Mouse (Mus musculus) liver, embryonic 12.5 days (tissue): ENCODE measurements around the gene Sema4b. TPM values are rescaled to one million over a fixed set of nuclear protein-coding genes. Genes with fewer than 3 reads are reported as not detected.
A peak's percentile ranks its signal among the peaks of the same experiment; 100 is the strongest.

Experiments used
- ATAC-seq: fragments of 200-750 bp; cut with Nextera tagmentation; 2 replicates; pipeline ENCODE4 v1.8.0; 2017; ENCODE audit warnings: moderate number of reproducible peaks, mild to moderate bottlenecking, moderate library complexity
- H3K27ac ChIP-seq: fragments of 300-500 bp; sonication (generic); 2 replicates; pipeline ENCODE4 v1.5.1; 2016; ENCODE audit warnings: mild to moderate bottlenecking
- H3K27me3 ChIP-seq: fragments of 300-500 bp; sonication (generic); replicated peaks from 2 replicates; pipeline ENCODE4 v1.6.1; 2016; ENCODE audit warnings: mild to moderate bottlenecking, moderate library complexity
- H3K36me3 ChIP-seq: fragments of 300-500 bp; sonication (generic); 2 replicates; pipeline ENCODE4 v1.6.1; 2016; ENCODE audit warnings: mild to moderate bottlenecking, moderate library complexity
- H3K4me1 ChIP-seq: fragments of 300-500 bp; sonication (generic); 2 replicates; pipeline ENCODE4 v1.6.1; 2016
- H3K4me2 ChIP-seq: fragments of 300-500 bp; sonication (generic); 2 replicates; pipeline ENCODE4 v1.6.1; 2016; ENCODE audit warnings: mild to moderate bottlenecking, moderate library complexity
- H3K4me3 ChIP-seq: fragments of 300-500 bp; sonication (generic); 2 replicates; pipeline ENCODE4 v1.5.1; 2016; ENCODE audit warnings: mild to moderate bottlenecking, moderate library complexity
- H3K9ac ChIP-seq: fragments of 300-500 bp; sonication (generic); 2 replicates; pipeline ENCODE4 v1.6.1; 2016; ENCODE audit warnings: mild to moderate bottlenecking, moderate library complexity
- H3K9me3 ChIP-seq: fragments of 300-500 bp; sonication (generic); replicated peaks from 2 replicates; pipeline ENCODE4 v1.6.1; 2016; ENCODE audit warnings: mild to moderate bottlenecking, moderate library complexity
- WGBS: fragments of 180-500 bp; shearing (Covaris S2); methylation state at CpG from one replicate; pipeline ENCODE4 v1.1.7; 2016; ENCODE audit not compliant: insufficient replicate concordance; 5-methylcytosine and 5-hydroxymethylcytosine counted together
- polyA plus RNA-seq: library from polyadenylated mRNA; unstranded; fragments of >200 nt; fragmentation: Nextera tagmentation; extraction: Ambion mirVana; gene quantifications from 2 replicates; pipeline ENCODE4 v1.2.1, GENCODE M21; 2016

Gene Sema4b
- polyA plus RNA-seq: 16.9 and 17.9 TPM in 2 replicates

DNA sequence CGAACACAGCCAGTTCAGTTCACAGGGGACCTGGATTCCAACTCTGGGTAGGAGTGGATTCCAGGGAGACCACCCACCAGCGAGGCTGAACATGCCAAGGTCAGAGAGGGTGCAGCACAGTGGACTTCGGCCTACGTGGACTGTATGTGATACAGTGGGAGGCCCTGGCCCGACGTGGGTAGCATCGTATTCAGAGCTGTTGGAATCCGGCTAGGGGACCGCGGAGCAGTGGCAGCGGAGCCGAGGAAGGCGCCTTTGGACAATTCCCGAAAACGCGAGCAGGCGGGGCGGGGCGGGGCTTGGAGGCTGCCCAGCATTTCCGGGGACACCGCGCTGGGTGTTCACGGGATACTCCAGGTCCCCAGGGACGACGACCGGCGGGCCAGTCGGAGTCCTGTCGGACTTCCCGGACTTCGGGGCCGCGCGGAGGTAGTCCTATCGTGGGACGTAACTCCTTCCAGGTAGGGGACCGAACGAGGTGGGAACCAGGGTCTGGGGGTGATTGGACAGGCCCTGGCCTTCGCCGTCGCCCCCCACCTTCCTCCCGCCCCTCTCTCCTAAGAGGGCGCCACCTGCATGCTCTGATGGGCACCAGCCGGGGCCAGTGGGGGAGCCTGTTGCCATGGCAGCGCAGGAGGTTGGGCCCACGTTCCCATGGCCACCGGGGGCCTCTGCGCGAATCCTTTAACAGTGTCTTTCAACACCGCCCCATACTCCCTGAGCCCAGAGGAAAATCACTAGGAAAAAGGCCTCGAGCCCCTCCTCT is at the start of gene Sema4b:
Sema4b (plus strand) TSS at position 311 of the 766 bp plus-strand sequence.
- H3K4me2 ChIP-seq: peak within 1 kb of the TSS; percentile 89
- H3K27me3 ChIP-seq: peaks cover 14% of the 10 kb centered on the region
- WGBS: 2% methylated on average over 51 of the region's 51 CpGs
- no peaks in the 10 kb centered on the region for H3K9me3 ChIP-seq
- peak within 1 kb of the TSS; percentile 87 for H3K27ac ChIP-seq
- H3K9ac ChIP-seq: peak within 1 kb of the TSS; percentile 79
- peak within 1 kb of the TSS; percentile 65 for H3K4me3 ChIP-seq
- peaks cover 80% of the 10 kb centered on the region for H3K4me1 ChIP-seq
- peak; percentile 71 for ATAC-seq
- H3K36me3 ChIP-seq: no peaks in the 10 kb centered on the region

DNA sequence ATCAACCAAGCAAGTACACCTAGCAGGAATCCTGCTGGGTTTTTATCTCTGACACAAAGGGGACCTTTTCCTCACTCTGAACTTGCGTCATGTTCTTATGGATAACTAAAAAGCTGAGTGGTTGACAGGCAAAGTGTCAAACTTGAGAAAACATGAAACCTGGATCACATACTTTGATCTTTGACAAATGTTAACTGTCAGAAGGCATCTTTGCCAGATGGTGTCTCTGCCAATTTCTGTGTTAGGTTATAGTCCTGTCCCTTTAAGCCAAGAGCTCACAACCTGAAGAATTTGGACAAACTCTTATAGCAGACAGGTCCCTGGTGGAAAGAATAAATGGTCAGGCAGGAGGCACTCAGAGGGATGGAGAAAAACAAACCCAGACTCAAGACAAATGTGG is 48.3 kb upstream of the Sema4b start:
- 69% methylated on average over 1 of the region's 1 CpGs for WGBS
- ATAC-seq: no peak

DNA sequence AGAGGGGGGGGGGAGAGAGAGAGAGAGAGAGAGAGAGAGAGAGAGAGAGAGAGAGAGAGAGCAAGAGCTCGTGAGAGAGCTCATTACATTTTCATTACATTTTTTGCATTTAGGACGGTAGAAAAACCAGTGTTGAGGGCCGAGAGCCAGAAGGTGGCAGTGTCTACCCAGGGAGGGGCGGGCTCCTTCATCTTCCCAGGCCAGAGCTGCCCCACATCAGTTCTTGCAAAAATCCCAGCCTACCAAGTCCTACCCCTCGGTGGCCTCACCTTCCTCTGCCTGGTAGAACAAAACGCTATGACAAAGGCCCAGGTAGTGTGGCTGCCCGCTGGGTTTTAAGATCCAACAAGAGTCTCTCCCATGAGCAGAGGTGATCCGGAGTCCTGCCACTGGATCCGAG is 45.8 kb upstream of the Sema4b start:
- WGBS: 21% methylated on average over 9 of the region's 9 CpGs
- H3K27ac ChIP-seq: no peak overlapping the region

More for the DNA sequence above, 48.3 kb upstream of the Sema4b start:
- Histone ChIP-seq H3K4me3 (no peak overlapping the region), H3K4me1 (peaks cover 29% of the 10 kb centered on the region), H3K27me3 (no peaks in the 10 kb centered on the region), H3K9ac (no peak overlapping the region), H3K4me2 (no peak overlapping the region), H3K27ac (no peak overlapping the region), H3K36me3 (no peaks in the 10 kb centered on the region), H3K9me3 (peaks cover 14% of the 10 kb centered on the region)

DNA sequence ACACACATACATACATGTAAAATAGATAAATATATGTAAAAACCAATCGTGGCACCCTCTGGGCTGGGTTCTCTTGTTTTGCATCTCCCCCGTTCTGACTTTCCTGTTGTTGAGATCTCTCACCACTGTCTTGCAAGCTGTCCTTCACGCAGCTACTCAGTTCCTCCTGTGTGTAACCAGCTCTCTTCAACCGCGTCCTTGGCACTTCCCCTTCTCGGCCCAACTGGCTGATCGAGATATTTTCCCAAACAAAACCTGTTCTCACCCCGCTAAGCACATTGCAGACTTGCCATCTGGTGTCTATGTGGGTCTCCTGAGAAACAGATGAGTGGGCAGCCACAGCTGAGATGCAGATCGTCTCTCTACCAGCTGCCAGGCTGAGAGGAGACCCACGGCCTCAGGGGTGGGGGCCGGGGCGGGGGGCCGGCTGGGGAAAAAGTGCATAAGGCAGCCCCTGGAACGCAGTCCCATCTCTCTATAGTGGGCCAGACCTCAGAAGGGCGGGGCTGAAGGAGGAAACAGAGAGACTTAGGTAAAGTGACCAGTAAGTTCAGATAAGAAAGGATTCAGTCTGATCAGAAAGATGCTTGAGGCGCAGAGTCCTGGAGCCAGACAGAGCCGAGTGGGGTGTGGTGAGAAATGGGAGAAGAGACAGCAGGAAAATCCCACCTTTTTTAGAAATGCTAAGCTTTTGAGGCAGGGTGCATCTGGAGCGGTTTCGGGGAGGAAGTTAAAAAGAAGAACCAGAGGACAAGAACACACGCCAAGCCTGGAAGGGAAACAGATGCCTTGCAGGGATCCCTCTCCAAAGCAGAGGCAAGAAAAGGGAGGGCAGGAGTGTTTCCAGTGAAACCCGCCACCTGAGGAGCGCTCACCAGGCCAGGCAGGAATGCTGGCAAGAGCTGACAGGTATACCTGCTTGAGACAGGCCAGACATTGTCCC is 43.0 kb upstream of the Sema4b start:
- H3K4me3 ChIP-seq: no peak overlapping the region
- peak overlapping the region; percentile 9 for H3K9ac ChIP-seq
- H3K36me3 ChIP-seq: no peaks in the 10 kb centered on the region
- H3K9me3 ChIP-seq: no peaks in the 10 kb centered on the region
- peak overlapping the region; percentile 37 for H3K4me2 ChIP-seq
- H3K27ac ChIP-seq: peak overlapping the region; percentile 91
- no peaks in the 10 kb centered on the region for H3K27me3 ChIP-seq
- peaks cover 69% of the 10 kb centered on the region for H3K4me1 ChIP-seq
- 12% methylated on average over 22 of the region's 22 CpGs for whole genome bisulfite sequencing
- ATAC-seq: no peak

More for the DNA sequence above, 45.8 kb upstream of the Sema4b start:
- no peak overlapping the region for H3K4me2 ChIP-seq
- no peak overlapping the region for H3K9ac ChIP-seq
- H3K9me3 ChIP-seq: peaks cover 14% of the 10 kb centered on the region
- no peaks in the 10 kb centered on the region for H3K27me3 ChIP-seq
- H3K4me3 ChIP-seq: no peak overlapping the region
- ATAC-seq: peak; percentile 31; the same call in 1 of the 2 replicates
- H3K36me3 ChIP-seq: no peaks in the 10 kb centered on the region
- H3K4me1 ChIP-seq: peaks cover 43% of the 10 kb centered on the region

DNA sequence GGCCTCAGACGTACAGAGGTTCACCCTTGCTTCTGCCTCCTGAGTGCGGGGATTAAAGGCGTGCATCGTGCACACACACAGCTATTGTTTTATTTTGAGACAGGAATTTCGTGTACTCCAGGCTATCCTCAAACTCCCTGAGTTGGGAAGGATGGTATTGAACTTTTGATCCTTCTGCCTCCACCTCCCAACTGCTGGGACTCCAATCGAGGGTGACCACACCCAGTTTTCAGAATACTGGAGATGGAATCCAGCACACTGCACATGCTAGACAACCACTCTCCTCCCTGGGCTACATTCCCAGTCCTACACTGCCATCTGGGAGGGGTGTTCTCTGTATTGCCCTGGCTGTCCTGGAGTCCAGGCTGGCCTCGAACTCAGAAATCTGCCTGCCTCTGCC is 41.9 kb upstream of the Sema4b start:
- peaks cover 80% of the 10 kb centered on the region for H3K4me1 ChIP-seq
- 71% methylated on average over 7 of the region's 7 CpGs for WGBS
- H3K27me3 ChIP-seq: no peaks in the 10 kb centered on the region
- H3K9ac ChIP-seq: peak overlapping the region; percentile 42
- H3K27ac ChIP-seq: peak overlapping the region; percentile 91
- H3K9me3 ChIP-seq: no peaks in the 10 kb centered on the region
- no peak for ATAC-seq
- H3K36me3 ChIP-seq: no peaks in the 10 kb centered on the region
- H3K4me3 ChIP-seq: no peak overlapping the region
- H3K4me2 ChIP-seq: no peak overlapping the region

DNA sequence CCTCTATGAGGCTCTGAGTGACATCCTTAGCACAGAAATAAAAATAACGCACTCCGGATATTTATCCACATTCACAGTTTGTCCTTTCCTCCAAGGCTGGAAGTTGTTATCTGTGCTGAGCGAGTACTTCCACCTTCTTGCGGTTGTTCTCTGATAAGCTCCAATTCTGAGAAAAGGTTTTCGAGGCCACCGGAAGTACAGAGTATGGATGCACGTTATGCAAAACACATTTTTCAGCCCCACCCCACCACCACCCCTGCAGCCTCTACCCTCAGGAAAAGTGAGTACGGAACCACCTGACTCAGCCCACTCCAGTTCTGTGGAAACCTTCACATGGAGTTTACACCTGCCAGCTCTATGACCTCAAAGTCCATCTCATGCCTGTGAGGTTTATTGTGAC is 40.6 kb upstream of the Sema4b start:
- Histone ChIP-seq H3K9me3 (no peaks in the 10 kb centered on the region), H3K9ac (peak overlapping the region; percentile 46; the same call in 1 of the 2 replicates), H3K27ac (peak overlapping the region; percentile 91), H3K36me3 (no peaks in the 10 kb centered on the region), H3K4me1 (peaks cover 75% of the 10 kb centered on the region), H3K4me2 (peak overlapping the region; percentile 50), H3K27me3 (no peaks in the 10 kb centered on the region), H3K4me3 (peak overlapping the region; percentile 12; the same call in 1 of the 2 replicates)
- 13% methylated on average over 8 of the region's 8 CpGs for WGBS
- peak; percentile 93 for ATAC-seq

DNA sequence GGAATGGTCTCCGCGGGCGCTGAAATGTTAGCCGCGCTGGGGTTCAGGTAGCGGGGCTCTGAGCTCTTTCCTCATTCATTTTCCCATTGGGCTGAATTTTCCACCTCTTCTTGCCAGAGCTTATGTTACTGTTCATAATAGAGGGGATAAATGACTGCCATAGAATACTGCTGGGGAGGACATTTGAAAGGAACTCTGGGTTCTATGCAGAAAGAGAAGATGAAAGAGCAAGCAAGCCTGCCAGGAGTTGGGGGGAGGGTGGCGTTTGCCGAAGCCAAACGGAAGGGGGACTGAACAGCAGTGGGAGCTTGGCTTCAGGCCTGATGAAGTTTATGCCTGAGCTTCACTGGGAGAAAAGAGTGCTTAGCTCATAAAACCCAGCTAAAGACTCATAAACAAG is 37.3 kb upstream of the Sema4b start:
- Histone ChIP-seq H3K36me3 (no peaks in the 10 kb centered on the region), H3K4me2 (peak overlapping the region; percentile 3; the same call in 1 of the 2 replicates), H3K4me3 (no peak overlapping the region), H3K27me3 (no peaks in the 10 kb centered on the region), H3K9ac (no peak overlapping the region), H3K9me3 (no peaks in the 10 kb centered on the region), H3K27ac (no peak overlapping the region), H3K4me1 (peaks cover 54% of the 10 kb centered on the region)
- no peak for ATAC-seq
- WGBS: 64% methylated on average over 9 of the region's 9 CpGs

DNA sequence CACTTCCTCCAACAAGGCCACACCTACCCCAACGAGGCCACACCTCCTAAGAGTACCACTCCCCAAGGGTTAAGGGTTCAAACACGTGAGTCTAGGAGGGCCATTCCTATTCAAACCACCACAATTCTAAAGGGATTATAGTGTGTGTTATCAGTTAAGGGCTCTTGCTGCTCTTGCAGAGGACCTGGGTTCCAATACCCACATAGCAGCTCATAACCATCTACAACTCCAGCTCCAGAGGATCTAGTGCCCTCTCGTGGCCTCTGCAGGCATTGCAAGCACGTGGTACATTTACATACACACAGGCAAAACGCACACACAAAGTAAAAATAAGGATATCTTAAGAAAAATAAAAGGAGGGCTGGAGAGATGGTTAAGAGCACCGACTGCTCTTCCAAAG is 34.5 kb upstream of the Sema4b start:
- H3K9ac ChIP-seq: no peak overlapping the region
- H3K27me3 ChIP-seq: no peaks in the 10 kb centered on the region
- H3K4me3 ChIP-seq: no peak overlapping the region
- no peak for ATAC-seq
- H3K27ac ChIP-seq: no peak overlapping the region
- WGBS: 56% methylated on average over 6 of the region's 6 CpGs
- peaks cover 41% of the 10 kb centered on the region for H3K4me1 ChIP-seq
- H3K9me3 ChIP-seq: no peaks in the 10 kb centered on the region
- H3K36me3 ChIP-seq: no peaks in the 10 kb centered on the region
- H3K4me2 ChIP-seq: no peak overlapping the region

DNA sequence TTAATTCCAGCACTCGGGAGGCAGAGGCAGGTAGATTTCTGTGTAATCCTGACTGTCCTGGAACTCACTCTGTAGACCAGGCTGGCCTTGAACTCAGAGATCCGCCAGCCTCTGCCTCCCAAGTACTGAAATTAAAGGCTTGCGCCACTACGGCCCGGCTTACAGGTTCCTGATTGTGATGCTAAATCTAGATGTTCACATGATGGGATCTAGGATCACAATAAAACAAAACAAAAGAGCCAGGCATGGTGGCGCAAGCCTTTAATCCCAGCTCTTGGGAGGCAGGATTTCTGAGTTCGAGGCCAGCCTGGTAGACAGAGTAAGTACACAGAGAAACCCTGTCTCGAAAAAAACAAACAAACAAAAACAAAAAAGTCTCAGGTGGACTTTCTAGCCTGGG is 33.9 kb upstream of the Sema4b start:
- Histone ChIP-seq H3K4me1 (peaks cover 39% of the 10 kb centered on the region), H3K4me3 (no peak overlapping the region), H3K9me3 (no peaks in the 10 kb centered on the region), H3K36me3 (no peaks in the 10 kb centered on the region), H3K27ac (no peak overlapping the region), H3K27me3 (no peaks in the 10 kb centered on the region), H3K9ac (no peak overlapping the region), H3K4me2 (no peak overlapping the region)
- no peak for ATAC-seq
- WGBS: 88% methylated on average over 8 of the region's 8 CpGs

DNA sequence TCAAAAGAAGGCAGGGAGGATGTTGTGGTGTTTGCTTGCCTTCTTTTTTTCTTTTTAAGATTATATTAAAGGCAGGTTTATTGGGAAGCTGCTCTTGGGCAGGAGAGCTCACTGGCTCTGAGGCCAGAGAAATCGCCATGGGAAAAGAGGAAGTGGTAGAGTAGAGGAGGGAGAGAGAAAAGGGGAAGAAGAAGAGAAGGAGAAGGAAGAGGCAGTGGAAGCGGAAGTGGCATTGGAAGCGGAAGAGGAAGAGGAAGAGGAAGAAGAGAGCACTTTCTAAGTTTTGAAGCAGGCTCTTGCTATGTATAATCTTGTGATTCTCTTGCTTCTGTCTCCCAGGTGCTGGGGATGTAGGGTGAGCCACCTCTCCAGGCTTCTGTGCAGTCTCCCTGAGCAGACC is 32.0 kb upstream of the Sema4b start:
- Histone ChIP-seq H3K9ac (no peak overlapping the region), H3K4me3 (no peak overlapping the region), H3K9me3 (no peaks in the 10 kb centered on the region), H3K27ac (no peak overlapping the region), H3K27me3 (no peaks in the 10 kb centered on the region), H3K36me3 (no peaks in the 10 kb centered on the region), H3K4me1 (peaks cover 28% of the 10 kb centered on the region), H3K4me2 (no peak overlapping the region)
- ATAC-seq: no peak
- WGBS: 51% methylated on average over 3 of the region's 3 CpGs

DNA sequence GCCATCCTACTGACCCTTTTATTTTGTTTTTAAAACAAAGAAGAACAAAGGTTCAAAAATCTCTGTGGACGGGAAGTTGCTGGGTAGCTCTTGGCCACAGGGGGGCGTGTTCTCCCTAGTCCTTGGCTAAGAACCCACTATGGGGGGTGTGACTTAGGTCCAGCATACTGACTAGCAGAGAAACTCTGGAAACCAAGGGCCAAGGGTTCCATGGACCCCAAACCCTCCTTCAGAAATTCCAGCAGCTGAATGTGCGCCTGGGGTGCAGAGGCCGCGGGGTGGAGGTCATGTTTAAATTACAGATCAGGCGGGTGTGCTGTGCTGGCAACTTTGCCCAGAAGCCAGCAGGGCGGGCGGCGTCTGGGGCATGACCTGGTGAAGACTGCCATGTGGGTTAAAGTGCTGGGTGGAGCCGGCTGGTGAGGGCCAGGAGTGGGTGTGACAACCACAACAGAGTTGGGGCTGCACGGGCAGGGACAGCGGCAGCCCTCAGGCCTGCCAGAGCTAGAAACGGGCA is 29.9 kb upstream of the Sema4b start:
- H3K27ac ChIP-seq: peak overlapping the region; percentile 58
- no peaks in the 10 kb centered on the region; the same call in 1 of the 2 replicates for H3K27me3 ChIP-seq
- H3K4me2 ChIP-seq: peak overlapping the region; percentile 42
- peak overlapping the region; percentile 33; the same call in 1 of the 2 replicates for H3K9ac ChIP-seq
- peak; percentile 88 for ATAC-seq
- 55% methylated on average over 13 of the region's 13 CpGs for WGBS
- peaks cover 32% of the 10 kb centered on the region for H3K4me1 ChIP-seq
- no peaks in the 10 kb centered on the region for H3K36me3 ChIP-seq
- H3K4me3 ChIP-seq: no peak overlapping the region
- H3K9me3 ChIP-seq: no peaks in the 10 kb centered on the region
